Mouse (Mus musculus): Measurements from ENCODE around the gene Igf2bp3. TPM values are rescaled to one million over a fixed set of nuclear protein-coding genes. Genes with fewer than 3 reads are reported as not detected.

Igf2bp3 gene
- polyA plus RNA-seq, 1 experiment: 0.30 TPM

DNA sequence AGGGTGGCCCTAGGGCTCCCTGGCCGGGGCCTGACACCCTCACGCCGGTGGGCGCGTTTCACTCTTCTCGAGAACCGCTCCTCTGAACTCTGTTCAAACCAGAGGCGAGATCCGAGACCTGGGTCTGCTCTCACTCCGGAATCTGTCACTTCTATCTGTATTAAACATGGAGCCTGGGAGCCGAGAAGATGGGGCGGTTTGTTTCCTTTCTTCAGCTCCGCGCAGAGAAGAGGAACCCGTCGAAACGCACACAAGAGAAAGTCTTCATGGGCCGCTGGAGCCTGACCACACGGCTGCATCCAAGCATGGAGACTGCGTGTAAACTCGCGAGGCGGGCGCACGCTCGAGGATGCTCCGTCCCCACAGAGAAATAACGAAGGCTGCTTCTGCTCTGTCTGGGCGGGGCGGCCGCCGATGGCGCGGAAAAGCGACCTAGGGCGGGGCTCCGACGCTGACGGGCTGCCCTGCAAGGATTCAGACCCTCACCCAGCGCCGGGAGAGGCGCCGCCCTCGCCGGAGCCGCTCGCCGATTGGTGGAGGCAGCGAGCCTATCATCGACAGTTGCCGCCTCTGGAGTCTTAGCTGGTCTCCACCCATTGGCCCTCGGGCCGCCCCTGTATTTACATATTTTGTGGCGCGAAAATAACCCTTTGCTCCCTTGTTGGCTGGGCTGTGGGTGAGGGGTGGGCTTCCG lies 3.0 kb upstream of the Igf2bp3 start:
- TF ChIP-seq CEBPB (IDR thresholded peaks at IDR 0.05; ENCODE audit: low read depth) (no peak), MAX (IDR thresholded peaks at IDR 0.05) (no peak), FOSL1 (IDR thresholded peaks at IDR 0.05; ENCODE audit: insufficient read depth, low read length, poor library complexity, severe bottlenecking) (no peak), USF1 (IDR thresholded peaks at IDR 0.05; ENCODE audit: low read depth) (no peak), CTCF (IDR thresholded peaks at IDR 0.05; ENCODE audit: control insufficient read depth, insufficient read depth, insufficient read length) (no peak), MYOG (IDR thresholded peaks at IDR 0.05; ENCODE audit: control insufficient read depth, extremely low read depth, insufficient read length) (no peak), MYOD1 (IDR thresholded peaks at IDR 0.05; ENCODE audit: control insufficient read depth, insufficient read length, low read depth) (no peak)
- peaks cover 52% of the 10 kb centered on the region for H3K27me3 ChIP-seq (ENCODE audit: control insufficient read depth, insufficient read depth, insufficient read length)
- H3K79me3 ChIP-seq (ENCODE audit: low read depth): no peaks in the 10 kb centered on the region
- H3K4me3 ChIP-seq (ENCODE audit: insufficient read depth, poor library complexity, severe bottlenecking): peak overlapping the region; percentile 11
- no peaks in the 10 kb centered on the region for H3K79me2 ChIP-seq (ENCODE audit: control insufficient read depth, insufficient read depth)
- H3K36me3 ChIP-seq (ENCODE audit: control insufficient read depth, insufficient read depth): no peaks in the 10 kb centered on the region
- peak overlapping the region; percentile 52 for H3ac ChIP-seq (ENCODE audit: control insufficient read depth, insufficient read length, low read depth)

DNA sequence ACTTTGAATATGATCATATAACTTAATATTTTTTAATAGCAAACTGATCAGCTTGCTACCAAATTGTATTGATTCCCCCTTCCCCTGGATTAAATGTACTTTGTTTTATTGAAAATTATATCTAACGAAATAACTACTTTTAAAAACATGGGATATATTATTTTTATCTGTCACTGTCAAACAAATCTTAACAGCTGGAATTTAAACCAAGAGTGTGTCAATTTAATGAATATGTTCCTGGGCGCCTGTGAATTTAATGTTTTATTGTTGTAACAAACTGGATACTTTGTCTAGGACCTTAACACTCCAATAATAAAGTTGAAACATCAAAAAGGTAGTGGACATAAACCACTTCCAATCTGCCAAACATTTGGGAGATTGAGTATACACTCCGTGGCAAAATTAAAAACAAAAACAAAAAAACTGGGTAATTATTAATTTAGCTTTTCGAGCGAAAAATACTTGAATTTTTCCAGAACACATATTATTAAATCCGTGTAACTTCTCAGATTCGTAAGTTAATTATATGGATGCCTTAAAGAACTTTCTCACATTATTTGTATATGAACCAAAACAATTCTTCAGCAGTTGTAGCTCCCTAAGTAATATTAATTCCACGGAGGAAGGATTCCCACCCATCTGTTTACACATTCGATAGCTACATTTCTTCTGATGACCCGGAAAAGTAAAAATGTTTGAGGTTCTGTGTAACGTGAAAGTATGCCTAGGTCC lies 2.2 kb upstream of the Igf2bp3 start:
- Histone ChIP-seq H3K79me2 (ENCODE audit: control insufficient read depth, insufficient read depth) (no peaks in the 10 kb centered on the region), H3K36me3 (ENCODE audit: control insufficient read depth, insufficient read depth) (no peaks in the 10 kb centered on the region), H3K79me3 (ENCODE audit: low read depth) (no peaks in the 10 kb centered on the region), H3K27me3 (ENCODE audit: control insufficient read depth, insufficient read depth, insufficient read length) (peaks cover 51% of the 10 kb centered on the region), H3ac (ENCODE audit: control insufficient read depth, insufficient read length, low read depth) (peak overlapping the region; percentile 52), H3K4me3 (ENCODE audit: insufficient read depth, poor library complexity, severe bottlenecking) (no peak overlapping the region)
- TF ChIP-seq USF1 (IDR thresholded peaks at IDR 0.05; ENCODE audit: low read depth): peak; percentile 1
- TF ChIP-seq CTCF (IDR thresholded peaks at IDR 0.05; ENCODE audit: control insufficient read depth, insufficient read depth, insufficient read length): no peak

DNA sequence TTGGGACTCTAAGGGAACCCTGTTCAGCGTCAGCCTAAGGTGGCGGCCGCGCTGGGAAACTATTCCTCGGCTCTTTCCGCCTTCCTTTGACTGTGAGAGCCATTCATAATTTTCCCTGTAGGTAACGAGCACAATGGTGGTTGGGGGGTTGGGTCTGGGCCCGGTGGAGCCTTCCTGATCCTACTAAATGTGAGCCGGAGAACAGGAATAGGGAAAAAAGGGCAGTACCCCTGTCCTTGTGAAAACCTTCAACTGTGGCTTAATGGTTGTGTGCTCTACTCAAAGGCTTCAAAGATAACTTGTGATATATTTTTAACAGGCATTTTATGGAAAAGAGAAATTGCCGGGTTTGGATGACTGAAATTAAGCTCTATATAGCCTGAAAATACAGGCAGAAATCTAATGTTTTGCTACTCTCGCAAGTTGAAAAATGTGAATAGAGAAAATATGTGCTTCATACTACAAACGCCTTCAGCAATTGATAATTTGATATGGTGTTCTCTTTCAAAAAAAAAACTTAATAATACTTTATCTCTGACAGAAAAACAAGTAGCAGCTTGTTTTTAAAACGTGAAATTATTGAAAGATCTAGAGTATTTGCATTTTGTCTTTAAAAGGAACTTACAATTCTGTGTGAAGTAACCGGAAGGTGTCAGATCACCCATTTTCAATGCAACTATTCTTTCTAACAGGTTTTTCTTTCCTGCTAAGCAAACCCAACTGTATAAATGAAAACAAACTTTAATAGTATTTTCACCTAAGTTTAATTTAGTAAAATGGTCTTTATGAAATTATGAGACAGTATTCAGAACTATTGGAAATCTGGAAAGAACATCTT lies 1.2 kb upstream of the Igf2bp3 start:
- Histone ChIP-seq H3K4me3 (ENCODE audit: insufficient read depth, poor library complexity, severe bottlenecking) (peak overlapping the region; percentile 21), H3ac (ENCODE audit: control insufficient read depth, insufficient read length, low read depth) (no peak overlapping the region)
- TF ChIP-seq MYOG (IDR thresholded peaks at IDR 0.05; ENCODE audit: control insufficient read depth, extremely low read depth, insufficient read length) (no peak), FOSL1 (IDR thresholded peaks at IDR 0.05; ENCODE audit: insufficient read depth, low read length, poor library complexity, severe bottlenecking) (no peak), CTCF (IDR thresholded peaks at IDR 0.05; ENCODE audit: control insufficient read depth, insufficient read depth, insufficient read length) (no peak), CEBPB (IDR thresholded peaks at IDR 0.05; ENCODE audit: low read depth) (no peak), MAX (IDR thresholded peaks at IDR 0.05) (no peak), USF1 (IDR thresholded peaks at IDR 0.05; ENCODE audit: low read depth) (no peak), MYOD1 (IDR thresholded peaks at IDR 0.05; ENCODE audit: control insufficient read depth, insufficient read length, low read depth) (no peak)

DNA sequence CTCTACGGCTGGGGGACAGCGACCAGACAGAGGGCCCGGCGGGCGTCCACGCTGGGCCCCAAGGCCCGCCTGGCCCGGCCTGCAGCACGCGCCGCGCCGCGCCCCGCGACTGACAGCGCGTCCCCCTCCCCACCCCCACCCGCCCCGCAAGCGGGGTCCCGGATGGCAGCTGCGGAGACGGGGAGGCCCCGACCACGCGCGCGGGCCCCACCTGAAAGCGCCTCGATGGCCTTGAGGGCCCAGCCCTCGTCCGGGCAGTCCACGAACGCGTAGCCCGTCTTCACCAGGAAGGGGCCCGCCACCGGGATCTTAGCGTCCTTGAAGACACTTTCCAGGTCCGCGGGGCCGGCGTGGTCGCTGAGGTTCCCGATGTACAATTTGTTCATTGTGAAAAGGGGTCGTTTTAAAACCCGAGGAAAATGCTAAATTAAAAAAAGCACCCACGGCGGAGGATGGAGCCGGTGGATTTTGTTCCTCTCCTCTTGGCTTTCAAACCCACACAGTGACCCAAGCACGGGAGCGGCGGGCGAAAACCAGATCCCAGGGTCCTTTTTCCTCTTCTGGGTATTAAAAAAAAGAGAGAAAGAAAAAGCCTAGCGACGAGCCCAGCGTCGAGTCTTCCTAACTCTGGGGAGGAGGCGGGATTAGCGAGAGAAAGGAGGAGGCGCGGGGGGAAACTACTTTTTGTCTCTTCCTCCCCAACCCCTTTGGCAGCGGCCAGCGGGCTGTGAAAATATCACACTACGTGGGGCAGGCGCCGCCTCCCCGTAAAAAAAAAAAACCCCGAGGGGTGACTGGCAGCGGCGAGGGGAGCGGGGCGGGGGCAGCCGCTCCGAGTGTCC lies 450 bp downstream of the Igf2bp3 start:
- Histone ChIP-seq H3K79me3 (ENCODE audit: low read depth) (no peaks in the 10 kb centered on the region), H3K79me2 (ENCODE audit: control insufficient read depth, insufficient read depth) (no peaks in the 10 kb centered on the region), H3K27me3 (ENCODE audit: control insufficient read depth, insufficient read depth, insufficient read length) (peaks cover 60% of the 10 kb centered on the region), H3ac (ENCODE audit: control insufficient read depth, insufficient read length, low read depth) (peak overlapping the region; percentile 34), H3K4me3 (ENCODE audit: insufficient read depth, poor library complexity, severe bottlenecking) (peak overlapping the region; percentile 11), H3K36me3 (ENCODE audit: control insufficient read depth, insufficient read depth) (no peaks in the 10 kb centered on the region)
- TF ChIP-seq FOSL1 (IDR thresholded peaks at IDR 0.05; ENCODE audit: insufficient read depth, low read length, poor library complexity, severe bottlenecking) (no peak), MAX (IDR thresholded peaks at IDR 0.05) (no peak), CEBPB (IDR thresholded peaks at IDR 0.05; ENCODE audit: low read depth) (no peak), MYOG (IDR thresholded peaks at IDR 0.05; ENCODE audit: control insufficient read depth, extremely low read depth, insufficient read length) (no peak), CTCF (IDR thresholded peaks at IDR 0.05; ENCODE audit: control insufficient read depth, insufficient read depth, insufficient read length) (no peak), USF1 (IDR thresholded peaks at IDR 0.05; ENCODE audit: low read depth) (no peak), MYOD1 (IDR thresholded peaks at IDR 0.05; ENCODE audit: control insufficient read depth, insufficient read length, low read depth) (no peak)

More for the DNA sequence above, 1.2 kb upstream of the Igf2bp3 start:
- H3K79me3 ChIP-seq (ENCODE audit: low read depth): no peaks in the 10 kb centered on the region
- no peaks in the 10 kb centered on the region for H3K79me2 ChIP-seq (ENCODE audit: control insufficient read depth, insufficient read depth)
- H3K27me3 ChIP-seq (ENCODE audit: control insufficient read depth, insufficient read depth, insufficient read length): peaks cover 53% of the 10 kb centered on the region
- H3K36me3 ChIP-seq (ENCODE audit: control insufficient read depth, insufficient read depth): no peaks in the 10 kb centered on the region

DNA sequence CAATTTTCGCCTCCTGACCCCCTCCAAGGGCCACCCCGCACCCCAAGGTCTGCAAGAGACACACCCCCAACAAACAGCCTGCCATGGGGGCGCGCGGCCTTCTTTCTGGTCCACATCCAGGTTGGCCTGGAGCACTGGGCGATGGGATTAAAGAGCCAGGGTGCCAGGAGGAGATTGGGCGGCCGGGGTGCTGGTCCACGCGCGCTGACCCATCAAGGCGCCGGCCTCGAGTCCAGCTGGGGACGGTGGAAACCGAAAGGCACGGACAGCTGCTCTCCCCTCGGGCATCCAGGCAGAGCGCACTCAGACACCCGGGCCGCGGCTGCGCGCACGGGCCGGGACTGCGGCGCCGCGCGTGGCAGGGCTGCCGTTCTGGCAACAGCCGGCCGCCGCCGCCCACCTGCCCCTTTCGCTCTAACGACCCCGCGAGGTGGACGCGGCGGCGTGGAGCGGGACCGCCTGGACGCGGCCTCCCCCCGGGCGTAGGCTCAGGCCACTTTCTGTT lies 1.1 kb downstream of the Igf2bp3 start:
- peak overlapping the region; percentile 34 for H3ac ChIP-seq (ENCODE audit: control insufficient read depth, insufficient read length, low read depth)
- no peaks in the 10 kb centered on the region for H3K36me3 ChIP-seq (ENCODE audit: control insufficient read depth, insufficient read depth)
- TF ChIP-seq MYOD1 (IDR thresholded peaks at IDR 0.05; ENCODE audit: control insufficient read depth, insufficient read length, low read depth): no peak
- peaks cover 61% of the 10 kb centered on the region for H3K27me3 ChIP-seq (ENCODE audit: control insufficient read depth, insufficient read depth, insufficient read length)
- H3K79me2 ChIP-seq (ENCODE audit: control insufficient read depth, insufficient read depth): no peaks in the 10 kb centered on the region
- H3K4me3 ChIP-seq (ENCODE audit: insufficient read depth, poor library complexity, severe bottlenecking): peak overlapping the region; percentile 11
- H3K79me3 ChIP-seq (ENCODE audit: low read depth): no peaks in the 10 kb centered on the region

All from C2C12 (cell line).